Mouse (Mus musculus): Measurements from ENCODE around the gene Mon1b. TPM values are rescaled to one million over a fixed set of nuclear protein-coding genes. Genes with fewer than 3 reads are reported as not detected.
A peak's percentile ranks its signal among the peaks of the same experiment; 100 is the strongest.

The Mon1b gene
- 11.3 and 14.2 TPM in 2 replicates for polyA plus RNA-seq (2016; fragmentation: Nextera tagmentation; extraction: Ambion mirVana)

GRCm38 (mm10) chr8:113634670-113635591 is at the start of gene Mon1b:
TSS of gene Mon1b (plus strand) at chr8:113635587.
- Histone ChIP-seq H3K4me3 (replicated peaks) (peak within 1 kb of the TSS; percentile 64), H3K9me3 (no peaks in the 10 kb centered on the region), H3K27me3 (no peaks in the 10 kb centered on the region), H3K4me2 (peak within 1 kb of the TSS; percentile 98), H3K4me1 (peaks cover 22% of the 10 kb centered on the region), H3K36me3 (replicated peaks) (peaks cover 23% of the 10 kb centered on the region), H3K27ac (peak within 1 kb of the TSS; percentile 86), H3K9ac (peak within 1 kb of the TSS; percentile 65)
- under 1% methylated on average over 42 of the region's 42 CpGs for WGBS
- peak; percentile 98 for ATAC-seq (ENCODE audit: low FRiP score)

- no peaks in the 10 kb centered on the region for H3K27me3 ChIP-seq
- no peak for ATAC-seq (ENCODE audit: low FRiP score)
- H3K4me1 ChIP-seq: no peaks in the 10 kb centered on the region
- H3K4me2 ChIP-seq: no peak overlapping the region
- H3K4me3 ChIP-seq (replicated peaks): no peak overlapping the region
- H3K9me3 ChIP-seq: no peaks in the 10 kb centered on the region
- H3K36me3 ChIP-seq (replicated peaks): no peaks in the 10 kb centered on the region
- H3K9ac ChIP-seq: no peak overlapping the region
- 55% methylated on average over 3 of the region's 3 CpGs for WGBS
- H3K27ac ChIP-seq: no peak overlapping the region
Measured at GRCm38 (mm10) chr8:113598401-113598800, 37.0 kb upstream of the Mon1b start.

- Histone ChIP-seq H3K36me3 (replicated peaks) (peaks cover under 1% of the 10 kb centered on the region; the same call in 1 of the 2 replicates), H3K4me1 (peaks cover 22% of the 10 kb centered on the region), H3K9ac (no peak overlapping the region), H3K4me2 (no peak overlapping the region), H3K27me3 (no peaks in the 10 kb centered on the region), H3K4me3 (replicated peaks) (no peak overlapping the region), H3K9me3 (no peaks in the 10 kb centered on the region), H3K27ac (no peak overlapping the region)
- WGBS: 4% methylated on average over 3 of the region's 3 CpGs
- no peak for ATAC-seq (ENCODE audit: low FRiP score)
Measured at GRCm38 (mm10) chr8:113632634-113633033, 2.8 kb upstream of the Mon1b start.

GRCm38 (mm10) chr8:113634161-113634560 is 1.2 kb upstream of the Mon1b start:
- H3K9ac ChIP-seq: peak overlapping the region; percentile 50; the same call in 1 of the 2 replicates

GRCm38 (mm10) chr8:113635592-113636279 is 349 bp downstream of the Mon1b start:
- no peaks in the 10 kb centered on the region for H3K9me3 ChIP-seq
- ATAC-seq (ENCODE audit: low FRiP score): peak; percentile 75
- no peaks in the 10 kb centered on the region for H3K27me3 ChIP-seq
- H3K36me3 ChIP-seq (replicated peaks): peaks cover 30% of the 10 kb centered on the region
- H3K9ac ChIP-seq: peak overlapping the region; percentile 65
- H3K27ac ChIP-seq: peak overlapping the region; percentile 86
- peaks cover 22% of the 10 kb centered on the region for H3K4me1 ChIP-seq
- H3K4me2 ChIP-seq: peak overlapping the region; percentile 98
- WGBS: 2% methylated on average over 44 of the region's 44 CpGs
- H3K4me3 ChIP-seq (replicated peaks): peak overlapping the region; percentile 64

More at GRCm38 (mm10) chr8:113634161-113634560, 1.2 kb upstream of the Mon1b start:
- WGBS: 33% methylated on average over 12 of the region's 12 CpGs
- Histone ChIP-seq H3K9me3 (no peaks in the 10 kb centered on the region), H3K4me3 (replicated peaks) (peak overlapping the region; percentile 64), H3K4me1 (peaks cover 22% of the 10 kb centered on the region), H3K4me2 (peak overlapping the region; percentile 98), H3K27ac (peak overlapping the region; percentile 86), H3K27me3 (no peaks in the 10 kb centered on the region), H3K36me3 (replicated peaks) (peaks cover 15% of the 10 kb centered on the region)
- ATAC-seq (ENCODE audit: low FRiP score): no peak

- H3K9me3 ChIP-seq: no peaks in the 10 kb centered on the region
- no peak overlapping the region for H3K27ac ChIP-seq
- no peak for ATAC-seq (ENCODE audit: low FRiP score)
- H3K36me3 ChIP-seq (replicated peaks): peaks cover 30% of the 10 kb centered on the region
- H3K4me2 ChIP-seq: peak overlapping the region; percentile 98
- H3K4me1 ChIP-seq: peaks cover 22% of the 10 kb centered on the region
- H3K27me3 ChIP-seq: no peaks in the 10 kb centered on the region
- WGBS: 44% methylated on average over 5 of the region's 5 CpGs
- peak overlapping the region; percentile 65 for H3K9ac ChIP-seq
- H3K4me3 ChIP-seq (replicated peaks): peak overlapping the region; percentile 64
Measured at GRCm38 (mm10) chr8:113636280-113636628, 867 bp downstream of the Mon1b start.

GRCm38 (mm10) chr8:113640357-113640756 is 5.0 kb downstream of the Mon1b start:
- Histone ChIP-seq H3K9ac (no peak overlapping the region), H3K27me3 (no peaks in the 10 kb centered on the region), H3K9me3 (no peaks in the 10 kb centered on the region), H3K4me3 (replicated peaks) (no peak overlapping the region), H3K4me2 (no peak overlapping the region), H3K4me1 (peaks cover 17% of the 10 kb centered on the region), H3K36me3 (replicated peaks) (peaks cover 43% of the 10 kb centered on the region), H3K27ac (no peak overlapping the region)
- no peak for ATAC-seq (ENCODE audit: low FRiP score)
- 93% methylated on average over 8 of the region's 8 CpGs for WGBS

GRCm38 (mm10) chr8:113642926-113643325 is 7.5 kb downstream of the Mon1b start, which contains the start of gene Syce1l:
TSS of gene Syce1l (plus strand) at chr8:113643213.
- Histone ChIP-seq H3K27ac (no peak within 1 kb of the TSS), H3K36me3 (replicated peaks) (peaks cover 39% of the 10 kb centered on the region), H3K9ac (no peak within 1 kb of the TSS), H3K4me2 (no peak within 1 kb of the TSS), H3K9me3 (no peaks in the 10 kb centered on the region), H3K4me3 (replicated peaks) (no peak within 1 kb of the TSS), H3K27me3 (no peaks in the 10 kb centered on the region), H3K4me1 (no peaks in the 10 kb centered on the region)
- 93% methylated on average over 16 of the region's 16 CpGs for WGBS
- no peak for ATAC-seq (ENCODE audit: low FRiP score)

GRCm38 (mm10) chr8:113643479-113644210 is 8.3 kb downstream of the Mon1b start:
- no peak overlapping the region for H3K4me2 ChIP-seq
- no peak for ATAC-seq (ENCODE audit: low FRiP score)
- WGBS: 92% methylated on average over 8 of the region's 8 CpGs
- no peaks in the 10 kb centered on the region for H3K9me3 ChIP-seq
- no peaks in the 10 kb centered on the region for H3K4me1 ChIP-seq
- H3K27me3 ChIP-seq: no peaks in the 10 kb centered on the region
- no peak overlapping the region for H3K9ac ChIP-seq
- H3K27ac ChIP-seq: no peak overlapping the region
- H3K4me3 ChIP-seq (replicated peaks): no peak overlapping the region
- H3K36me3 ChIP-seq (replicated peaks): peaks cover 33% of the 10 kb centered on the region

- no peak for ATAC-seq (ENCODE audit: low FRiP score)
- H3K4me1 ChIP-seq: no peaks in the 10 kb centered on the region
- no peak overlapping the region for H3K9ac ChIP-seq
- no peak overlapping the region for H3K4me2 ChIP-seq
- WGBS: 82% methylated on average over 5 of the region's 5 CpGs
- H3K36me3 ChIP-seq (replicated peaks): peaks cover 17% of the 10 kb centered on the region
- H3K9me3 ChIP-seq: no peaks in the 10 kb centered on the region
- no peaks in the 10 kb centered on the region for H3K27me3 ChIP-seq
- H3K27ac ChIP-seq: no peak overlapping the region
- no peak overlapping the region for H3K4me3 ChIP-seq (replicated peaks)
Measured at GRCm38 (mm10) chr8:113645220-113645619, 9.8 kb downstream of the Mon1b start.

- Histone ChIP-seq H3K9ac (no peak overlapping the region), H3K4me3 (replicated peaks) (no peak overlapping the region), H3K27ac (no peak overlapping the region), H3K9me3 (no peaks in the 10 kb centered on the region), H3K36me3 (replicated peaks) (no peaks in the 10 kb centered on the region), H3K27me3 (no peaks in the 10 kb centered on the region), H3K4me1 (no peaks in the 10 kb centered on the region), H3K4me2 (no peak overlapping the region)
- no peak for ATAC-seq (ENCODE audit: low FRiP score)
- WGBS: 92% methylated on average over 11 of the region's 12 CpGs
Measured at GRCm38 (mm10) chr8:113652450-113652849, 17.1 kb downstream of the Mon1b start.

- Histone ChIP-seq H3K4me3 (replicated peaks) (no peak overlapping the region), H3K36me3 (replicated peaks) (no peaks in the 10 kb centered on the region), H3K9ac (no peak overlapping the region), H3K9me3 (no peaks in the 10 kb centered on the region), H3K4me2 (no peak overlapping the region), H3K4me1 (no peaks in the 10 kb centered on the region), H3K27me3 (no peaks in the 10 kb centered on the region), H3K27ac (no peak overlapping the region)
- ATAC-seq (ENCODE audit: low FRiP score): no peak
- 65% methylated on average over 4 of the region's 4 CpGs for WGBS
Measured at GRCm38 (mm10) chr8:113653151-113653550, 17.8 kb downstream of the Mon1b start.

Data from forebrain, embryonic 12.5 days (tissue).